Mouse (Mus musculus) heart, adult 8-10 months (tissue): ENCODE data around the gene Galm. TPM values are rescaled to one million over a fixed set of nuclear protein-coding genes. Genes with fewer than 3 reads are reported as not detected.
"Not testable (repeated sequence)": the region's sequence is repeated elsewhere in the genome, so short reads cannot be mapped to it uniquely, and the experiment has no call there.

Experiments
- DNase-seq: peaks from one replicate; pipeline ENCODE4 v3.0.0; 2022; ENCODE audit warnings: low spot score
- total RNA-seq, 4 experiments: library from RNA; stranded (reverse); gene quantifications; 2 replicates each; pipeline ENCODE4 v1.2.4; 2022

Gene Galm
- total RNA-seq, 4 experiments from 2014 or later: 17.8 to 21.2 (median 19.7) TPM

GRCm38 (mm10) chr17:80165741-80166140 lies 38.5 kb downstream of the Galm start:
- DNase-seq: peak; percentile 68

- DNase-seq: no peak
Measured at GRCm38 (mm10) chr17:80166346-80166745, 39.1 kb downstream of the Galm start.

- no peak for DNase-seq
Measured at GRCm38 (mm10) chr17:80167436-80167835, 40.2 kb downstream of the Galm start.

GRCm38 (mm10) chr17:80167851-80168251 lies 40.6 kb downstream of the Galm start:
- DNase-seq: peak; percentile 32

GRCm38 (mm10) chr17:80168425-80169182 lies 41.3 kb downstream of the Galm start:
- DNase-seq: peak; percentile 40

- no peak for DNase-seq
Measured at GRCm38 (mm10) chr17:80169792-80170191, 42.5 kb downstream of the Galm start.

- no peak for DNase-seq
Measured at GRCm38 (mm10) chr17:80170951-80171350, 43.7 kb downstream of the Galm start.

- DNase-seq: no peak
Measured at GRCm38 (mm10) chr17:80171948-80172347, 44.7 kb downstream of the Galm start.

- no peak for DNase-seq
Measured at GRCm38 (mm10) chr17:80172761-80173160, 45.5 kb downstream of the Galm start.

- no peak for DNase-seq
Measured at GRCm38 (mm10) chr17:80173708-80174107, 46.4 kb downstream of the Galm start.

- DNase-seq: no peak
Measured at GRCm38 (mm10) chr17:80174146-80174545, 46.9 kb downstream of the Galm start.

- no peak for DNase-seq
Measured at GRCm38 (mm10) chr17:80174699-80175385, 47.6 kb downstream of the Galm start.

- no peak for DNase-seq
Measured at GRCm38 (mm10) chr17:80175386-80175739, 48.1 kb downstream of the Galm start.

- no peak for DNase-seq
Measured at GRCm38 (mm10) chr17:80175966-80176365, 48.7 kb downstream of the Galm start.

GRCm38 (mm10) chr17:80178846-80179245 lies 51.6 kb downstream of the Galm start:
- DNase-seq: not testable (repeated sequence)

- DNase-seq: peak; percentile 78
Measured at GRCm38 (mm10) chr17:80179959-80180358, 52.7 kb downstream of the Galm start.

- no peak for DNase-seq
Measured at GRCm38 (mm10) chr17:80180468-80180867, 53.2 kb downstream of the Galm start.

GRCm38 (mm10) chr17:80183615-80184014 lies 56.3 kb downstream of the Galm start:
- DNase-seq: no peak

GRCm38 (mm10) chr17:80193075-80193474 lies 65.8 kb downstream of the Galm start:
- peak; percentile 24 for DNase-seq

GRCm38 (mm10) chr17:80199160-80199778 lies 72.0 kb downstream of the Galm start:
- DNase-seq: no peak

GRCm38 (mm10) chr17:80205657-80206056 lies 78.4 kb downstream of the Galm start:
- DNase-seq: no peak

- DNase-seq: no peak
Measured at GRCm38 (mm10) chr17:80206301-80206670, 79.0 kb downstream of the Galm start.
